Mouse (Mus musculus): ENCODE data around the gene Mtmr10.
A peak's percentile ranks its signal among the peaks of the same experiment; 100 is the strongest.

Mtmr10 gene

GRCm38 (mm10) chr7:64287414-64288091 is at the start of gene Mtmr10:
Mtmr10 (plus strand) TSS chr7:64287653.
- peak; percentile 99 for DNase-seq (ENCODE audit: low spot score in 2 of 2)

- no peak for DNase-seq (ENCODE audit: low spot score in 2 of 2)
These were observed 49.7 kb upstream of the Mtmr10 start for GRCm38 (mm10) chr7:64237747-64238146.

- DNase-seq (ENCODE audit: low spot score in 2 of 2): no peak
These were observed 48.9 kb upstream of the Mtmr10 start for GRCm38 (mm10) chr7:64238410-64239086.

GRCm38 (mm10) chr7:64239138-64239805 is 48.2 kb upstream of the Mtmr10 start:
- DNase-seq (ENCODE audit: low spot score in 2 of 2): no peak

- no peak for DNase-seq (ENCODE audit: low spot score in 2 of 2)
These were observed 47.6 kb upstream of the Mtmr10 start for GRCm38 (mm10) chr7:64239806-64240315.

- peak in 1 of 2 experiments; percentile 19 for DNase-seq (ENCODE audit: low spot score in 2 of 2)
These were observed 45.0 kb upstream of the Mtmr10 start for GRCm38 (mm10) chr7:64242424-64242823.

GRCm38 (mm10) chr7:64244371-64244770 is 43.1 kb upstream of the Mtmr10 start:
- no peak for DNase-seq (ENCODE audit: low spot score in 2 of 2)

- DNase-seq (ENCODE audit: low spot score in 2 of 2): no peak
These were observed 40.7 kb upstream of the Mtmr10 start for GRCm38 (mm10) chr7:64246713-64247112.

GRCm38 (mm10) chr7:64248352-64248751 is 39.1 kb upstream of the Mtmr10 start:
- DNase-seq (ENCODE audit: low spot score in 2 of 2): no peak

- DNase-seq (ENCODE audit: low spot score in 2 of 2): no peak
These were observed 37.7 kb upstream of the Mtmr10 start for GRCm38 (mm10) chr7:64249715-64250114.

- DNase-seq (ENCODE audit: low spot score in 2 of 2): no peak
These were observed 37.0 kb upstream of the Mtmr10 start for GRCm38 (mm10) chr7:64250417-64250816.

GRCm38 (mm10) chr7:64253736-64254135 is 33.7 kb upstream of the Mtmr10 start:
- DNase-seq (ENCODE audit: low spot score in 2 of 2): no peak

- DNase-seq (ENCODE audit: low spot score in 2 of 2): no peak
These were observed 21.8 kb upstream of the Mtmr10 start for GRCm38 (mm10) chr7:64265502-64266279.

- DNase-seq (ENCODE audit: low spot score in 2 of 2): no peak
These were observed 20.9 kb upstream of the Mtmr10 start for GRCm38 (mm10) chr7:64266587-64266986.

GRCm38 (mm10) chr7:64271926-64272325 is 15.5 kb upstream of the Mtmr10 start:
- no peak for DNase-seq (ENCODE audit: low spot score in 2 of 2)

GRCm38 (mm10) chr7:64275518-64275917 is 11.9 kb upstream of the Mtmr10 start:
- DNase-seq (ENCODE audit: low spot score in 2 of 2): no peak

GRCm38 (mm10) chr7:64276921-64277320 is 10.5 kb upstream of the Mtmr10 start:
- DNase-seq (ENCODE audit: low spot score in 2 of 2): no peak

- no peak for DNase-seq (ENCODE audit: low spot score in 2 of 2)
These were observed 8.9 kb upstream of the Mtmr10 start for GRCm38 (mm10) chr7:64278526-64278925.

- DNase-seq (ENCODE audit: low spot score in 2 of 2): no peak
These were observed 7.9 kb upstream of the Mtmr10 start for GRCm38 (mm10) chr7:64279548-64279947.

- no peak for DNase-seq (ENCODE audit: low spot score in 2 of 2)
These were observed 887 bp upstream of the Mtmr10 start for GRCm38 (mm10) chr7:64286566-64286965.

- DNase-seq (ENCODE audit: low spot score in 2 of 2): no peak
These were observed 2.0 kb downstream of the Mtmr10 start for GRCm38 (mm10) chr7:64289416-64289815.

- DNase-seq (ENCODE audit: low spot score in 2 of 2): no peak
These were observed 3.0 kb downstream of the Mtmr10 start for GRCm38 (mm10) chr7:64290431-64290830.
